Mouse (Mus musculus) T-cell, adult 66 days (primary cell): ENCODE data around the gene Apol7c. TPM values are rescaled to one million over a fixed set of nuclear protein-coding genes. Genes with fewer than 3 reads are reported as not detected.

Experiments
- total RNA-seq, 2 experiments: library from RNA; stranded (reverse); gene quantifications; 3 replicates in 1 of 2; 4 replicates in 1 of 2; pipeline ENCODE4 v1.2.4; 2023

The Apol7c gene
- 1 to 10 TPM in 1 of 2 experiments, under 1 TPM in 1; 0.96 to 1.4 TPM for total RNA-seq

DNA sequence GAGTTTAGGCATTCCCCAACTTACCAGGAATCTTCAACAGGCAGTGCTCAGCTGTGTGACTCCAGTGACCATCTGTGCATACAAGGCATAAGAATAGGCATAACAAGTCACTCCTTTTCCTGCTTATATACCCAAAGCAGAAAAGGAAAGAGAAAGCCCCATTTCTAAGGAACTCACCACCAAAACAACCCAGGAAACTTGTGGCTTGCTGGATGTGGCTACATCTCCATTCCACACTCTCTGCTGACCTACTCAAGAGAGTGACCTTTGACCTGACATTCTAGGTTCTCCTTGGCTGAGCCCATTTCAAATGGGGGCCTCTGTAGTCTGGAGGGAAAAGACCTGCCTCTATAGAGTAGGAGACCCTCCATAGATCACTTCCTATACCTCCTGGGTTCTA is at the start of gene Apol7c:
Gene Apol7c (minus strand): TSS at position 101 of the 400 bp plus-strand sequence.

GRCm38 (mm10) chr15:77561792-77562191 is 28.7 kb upstream of the Apol7c start, which contains the start of gene 1700025B11Rik:
Gene 1700025B11Rik (minus strand): TSS chr15:77561892.

GRCm38 (mm10) chr15:77507966-77508365 is 25.1 kb downstream of the Apol7c start, which contains the start of gene Apol11a:
Gene Apol11a (plus strand): TSS chr15:77508271.

GRCm38 (mm10) chr15:77476693-77477092 is 56.4 kb downstream of the Apol7c start, which contains the start of gene Apol10a:
Gene Apol10a (plus strand): TSS chr15:77477047.

Other genes with a start within 250 kb of the Apol7c start
- 1 to 10 TPM in 1 of 2 experiments, not detected in 1; 1.4 TPM for gene Rbfox2, start 226.3 kb downstream of the Apol7c start, total RNA-seq
- gene Apol7a, start 134.2 kb downstream of the Apol7c start, total RNA-seq = not detected
- 1 to 10 TPM in 1 of 2 experiments, not detected in 1; 1.3 TPM for gene Apol9a, start 122.2 kb downstream of the Apol7c start, total RNA-seq
- gene Apol7b, start 85.8 kb downstream of the Apol7c start, total RNA-seq = 1 to 10 TPM; 2.4 to 3.2 TPM
- gene Apol10a, start 56.3 kb downstream of the Apol7c start, total RNA-seq = not detected
- 1 to 10 TPM; 2.4 to 3.0 TPM for gene Apol11a, start 25.0 kb downstream of the Apol7c start, total RNA-seq
- gene 1700025B11Rik, start 28.6 kb upstream of the Apol7c start, total RNA-seq = not detected
- 1 to 10 TPM; 1.6 to 3.2 TPM for gene Apol10b, start 62.8 kb upstream of the Apol7c start, total RNA-seq
- not detected for gene Gm36245, start 65.9 kb upstream of the Apol7c start, total RNA-seq
- 10 to 100 TPM in 1 of 2 experiments, 1 to 10 TPM in 1; 7.8 to 10.7 TPM for gene Apol11b, start 110.0 kb upstream of the Apol7c start, total RNA-seq
- gene Apol7e, start 165.5 kb upstream of the Apol7c start, total RNA-seq = 10 to 100 TPM; 48.8 to 57.0 TPM
- gene Apol9b, start 195.7 kb upstream of the Apol7c start, total RNA-seq = 1 to 10 TPM in 1 of 2 experiments, not detected in 1; 1.9 TPM
- 10 to 100 TPM; 19.6 to 27.9 TPM for gene Apol8, start 223.7 kb upstream of the Apol7c start, total RNA-seq